Mouse (Mus musculus) testis, adult 2 months (tissue): ENCODE measurements around the gene Gstp2.

Experiments used
- CTCF ChIP-seq: fragments of 200-500 bp; IDR thresholded peaks from 2 replicates; pipeline ENCODE4 v1.5.1; 2012; ENCODE audit warnings: low read depth, mild to moderate bottlenecking, inconsistent platforms, low read length, moderate library complexity; ENCODE audit not compliant: control insufficient read depth, insufficient read depth, insufficient replicate concordance
- POLR2A ChIP-seq: fragments of 200-500 bp; IDR thresholded peaks from 2 replicates; pipeline ENCODE4 v1.6.1; 2012; ENCODE audit warnings: low read depth, mild to moderate bottlenecking, inconsistent platforms, low read length, moderate library complexity; ENCODE audit not compliant: control insufficient read depth

GRCm38 (mm10) chr19:4014802-4015201 is 31.0 kb downstream of the Gstp2 start:
- TF ChIP-seq CTCF (no peak), POLR2A (no peak)
